Mouse (Mus musculus): ENCODE data around the gene Ice1.

Ice1 gene

GRCm38 (mm10) chr13:70637662-70638291, 343 bp upstream of the Ice1 start:
- peak; percentile 96 for DNase-seq

GRCm38 (mm10) chr13:70636706-70637105, 728 bp downstream of the Ice1 start:
- DNase-seq: no peak

GRCm38 (mm10) chr13:70635591-70635990, 1.8 kb downstream of the Ice1 start:
- DNase-seq: no peak

GRCm38 (mm10) chr13:70626416-70626815, 11.0 kb downstream of the Ice1 start:
- no peak for DNase-seq

- no peak for DNase-seq
Measured at GRCm38 (mm10) chr13:70625665-70626064, 11.8 kb downstream of the Ice1 start.

- DNase-seq: no peak
Measured at GRCm38 (mm10) chr13:70624445-70624844, 13.0 kb downstream of the Ice1 start.

GRCm38 (mm10) chr13:70622461-70623057, 14.9 kb downstream of the Ice1 start:
- DNase-seq: no peak

- DNase-seq: no peak
Measured at GRCm38 (mm10) chr13:70621509-70621908, 15.9 kb downstream of the Ice1 start.

GRCm38 (mm10) chr13:70612837-70613236, 24.6 kb downstream of the Ice1 start:
- no peak for DNase-seq

GRCm38 (mm10) chr13:70610431-70611420, 26.7 kb downstream of the Ice1 start:
- DNase-seq: peak; percentile 59

- DNase-seq: no peak
Measured at GRCm38 (mm10) chr13:70609632-70610031, 27.8 kb downstream of the Ice1 start.

- no peak for DNase-seq
Measured at GRCm38 (mm10) chr13:70605366-70605765, 32.1 kb downstream of the Ice1 start.

GRCm38 (mm10) chr13:70604723-70605122, 32.7 kb downstream of the Ice1 start:
- DNase-seq: no peak

GRCm38 (mm10) chr13:70601566-70601965, 35.9 kb downstream of the Ice1 start:
- peak; percentile 40 for DNase-seq

- DNase-seq: no peak
Measured at GRCm38 (mm10) chr13:70599964-70600619, 37.3 kb downstream of the Ice1 start.

GRCm38 (mm10) chr13:70598941-70599340, 38.5 kb downstream of the Ice1 start:
- DNase-seq: no peak

GRCm38 (mm10) chr13:70596901-70597300, 40.5 kb downstream of the Ice1 start:
- no peak for DNase-seq

GRCm38 (mm10) chr13:70590248-70590762, 47.1 kb downstream of the Ice1 start:
- DNase-seq: peak; percentile 85

- peak; percentile 35 for DNase-seq
Measured at GRCm38 (mm10) chr13:70586969-70587368, 50.5 kb downstream of the Ice1 start.

GRCm38 (mm10) chr13:70582517-70582916, 54.9 kb downstream of the Ice1 start:
- DNase-seq: no peak

GRCm38 (mm10) chr13:70581509-70581908, 55.9 kb downstream of the Ice1 start:
- DNase-seq: no peak

GRCm38 (mm10) chr13:70574216-70574615, 63.2 kb downstream of the Ice1 start:
- no peak for DNase-seq

- DNase-seq: no peak
Measured at GRCm38 (mm10) chr13:70567889-70568288, 69.5 kb downstream of the Ice1 start.

All from cerebellum, adult 9-11 months (tissue).